Comparison of ENCODE assay signal across 7 mouse cellular contexts in the genomic region with DNA sequence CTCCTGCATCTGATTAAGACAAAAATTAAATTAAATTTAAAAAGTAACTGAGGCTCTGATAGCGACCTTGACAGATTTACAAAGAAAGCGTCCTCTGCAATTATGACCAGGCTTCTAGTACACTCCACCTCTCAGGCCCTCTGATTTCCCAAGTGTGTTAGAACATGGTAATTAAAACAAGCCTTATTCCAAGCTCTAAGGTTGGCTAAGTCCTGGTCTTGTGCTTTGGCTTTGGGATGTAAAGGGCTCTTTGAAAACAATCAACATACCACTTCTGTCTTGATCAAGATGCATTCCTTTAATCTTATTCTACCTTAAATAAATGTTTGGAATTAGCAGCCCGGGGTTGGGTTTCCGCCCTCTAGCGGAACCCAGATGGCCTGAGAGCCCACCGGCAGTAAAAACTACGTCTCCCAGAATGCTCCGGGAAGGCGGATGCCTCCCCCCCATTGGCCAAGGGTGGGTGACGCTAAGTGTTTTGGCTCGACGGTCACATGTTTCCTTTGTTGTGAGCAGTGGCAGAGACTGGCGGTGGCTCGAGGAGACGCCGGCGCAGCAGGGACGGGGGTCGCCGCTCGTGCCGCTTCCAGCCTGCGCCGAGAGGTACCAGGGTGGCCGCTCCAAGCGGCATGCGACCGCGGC. TPM values are rescaled to one million over a fixed set of nuclear protein-coding genes. Genes with fewer than 3 reads are reported as not detected.
DNase-seq lines count a peak whose midpoint lies in the region; ATAC-seq lines count a peak whose summit lies in the region.

Gene Klhl24, plus strand, starts transcription at position 474 of the 642 bp plus-strand sequence.

- no peaks in the 10 kb centered on the region for H3K27me3 ChIP-seq in intestine, embryonic 16.5 days (replicated peaks; ENCODE audit: control insufficient read depth, insufficient read depth, low read length)
- H3K27me3 ChIP-seq in midbrain, embryonic 11.5 days (ENCODE audit: control insufficient read depth, insufficient read depth, low read length): no peaks in the 10 kb centered on the region

- DNase-seq in adrenal gland, adult 8-10 months: peak; percentile 94
- DNase-seq in embryo, embryonic 9.5 days (ENCODE audit: extremely low spot score): peak; percentile 90
- DNase-seq in gastrocnemius, postnatal 4 days (ENCODE audit: low spot score in 2 of 2): peak; percentile 77 to 91
- DNase-seq in left cerebral cortex, postnatal 36 days (ENCODE audit: low spot score in 2 of 2): peak; percentile 91 to 93
- peak; percentile 98 for DNase-seq in midbrain, embryonic 11.5 days (ENCODE audit: low spot score, missing footprints)
- DNase-seq in skeletal muscle tissue, adult 2 months (ENCODE audit: low read depth, low spot score): peak; percentile 94

- H3K4me3 ChIP-seq in intestine, embryonic 16.5 days (ENCODE audit: low read length): peak within 1 kb of the TSS; percentile 95
- H3K4me3 ChIP-seq in midbrain, embryonic 11.5 days (ENCODE audit: low read depth, low read length): peak within 1 kb of the TSS; percentile 89

- ATAC-seq in intestine, embryonic 16.5 days: peak; percentile 94
- ATAC-seq in midbrain, embryonic 11.5 days (ENCODE audit: low FRiP score): peak; percentile 95

- peak within 1 kb of the TSS; percentile 56 for H3K4me2 ChIP-seq in intestine, embryonic 16.5 days (ENCODE audit: low read depth, low read length)
- peak within 1 kb of the TSS; percentile 54 for H3K4me2 ChIP-seq in midbrain, embryonic 11.5 days

- peak within 1 kb of the TSS; percentile 95 for H3K9ac ChIP-seq in intestine, embryonic 16.5 days (ENCODE audit: low read depth, low read length)
- H3K9ac ChIP-seq in midbrain, embryonic 11.5 days (ENCODE audit: low read length): peak within 1 kb of the TSS; percentile 96

- intact Hi-C loops in left cerebral cortex, postnatal 36 days (cut with DNase I): loop anchor here (5.0 to 10.0 kb wide), 2 partner anchors 45 to 212 kb away; partner anchors contain the start of gene Yeats2

- H3K36me3 ChIP-seq in intestine, embryonic 16.5 days (ENCODE audit: control insufficient read depth, insufficient read depth, low read length): no peaks in the 10 kb centered on the region
- H3K36me3 ChIP-seq in midbrain, embryonic 11.5 days (ENCODE audit: control insufficient read depth, insufficient read depth, low read length): no peaks in the 10 kb centered on the region

- WGBS in intestine, embryonic 16.5 days: under 1% methylated on average over 29 of the region's 29 CpGs
- 2% methylated on average over 29 of the region's 29 CpGs for WGBS in midbrain, embryonic 11.5 days

- peak within 1 kb of the TSS; percentile 99 for H3K27ac ChIP-seq in intestine, embryonic 16.5 days (ENCODE audit: low read length)
- H3K27ac ChIP-seq in midbrain, embryonic 11.5 days (ENCODE audit: low read depth, low read length): peak within 1 kb of the TSS; percentile 97

- no peaks in the 10 kb centered on the region for H3K4me1 ChIP-seq in intestine, embryonic 16.5 days (ENCODE audit: control insufficient read depth, insufficient read depth, low read length)
- H3K4me1 ChIP-seq in midbrain, embryonic 11.5 days (ENCODE audit: control insufficient read depth, insufficient read depth, low read length): no peaks in the 10 kb centered on the region; the same call in 1 of the 2 replicates

- no peaks in the 10 kb centered on the region for H3K9me3 ChIP-seq in intestine, embryonic 16.5 days (ENCODE audit: control insufficient read depth, low read length)
- no peaks in the 10 kb centered on the region for H3K9me3 ChIP-seq in midbrain, embryonic 11.5 days (ENCODE audit: control insufficient read depth, low read length)

RNA-seq across cellular contexts. Expression of gene Klhl24, which starts in this region (rescaled TPM):
- total RNA-seq in adrenal gland, adult 8-10 months (2022): 10 to 100 TPM; 68.8 to 88.1 (median 81.3) TPM
- 100 to 1,000 TPM; 139 to 162 TPM for total RNA-seq in gastrocnemius, postnatal 4 days (2021)
- polyA plus RNA-seq in intestine, embryonic 16.5 days (2015; fragmentation: Nextera tagmentation; extraction: Ambion mirVana): 15.3 and 16.4 TPM in 2 replicates
- 10 to 100 TPM; 72.7 to 93.4 TPM for total RNA-seq in left cerebral cortex, postnatal 36 days (2021)
- 41.3 and 47.0 TPM in 2 replicates for polyA plus RNA-seq in midbrain, embryonic 11.5 days (2014; fragmentation: Nextera tagmentation; extraction: Ambion mirVana)

Comparison
In these comparisons a context has a peak if more than half of its experiments do, and no peak if none do; other contexts are left out.
1. Peak in every context shown above with its lines: DNase-seq, ATAC-seq, H3K4me3 ChIP-seq and H3K27ac ChIP-seq.